Mouse (Mus musculus) limb, embryonic 15.5 days (tissue): ENCODE results near the gene Gm13694. TPM values are rescaled to one million over a fixed set of nuclear protein-coding genes. Genes with fewer than 3 reads are reported as not detected.

Experiments
- polyA plus RNA-seq: library from polyadenylated mRNA; unstranded; fragments of >200 nt; fragmentation: Nextera tagmentation; extraction: Ambion mirVana; gene quantifications from 2 replicates; pipeline ENCODE4 v1.2.1, GENCODE M21; 2015

The Gm13694 gene
- polyA plus RNA-seq, 1 experiment from 2014 or later = not detected

Other genes with a start within 250 kb of the Gm13694 start
- 12.1 and 13.3 TPM in 2 replicates for gene Fam171b, start 166.3 kb upstream of the Gm13694 start, polyA plus RNA-seq
- gene Zswim2, start 37.7 kb upstream of the Gm13694 start, polyA plus RNA-seq = not detected in 2 replicates
- not detected in 2 replicates for gene Gm13698, start 23.2 kb upstream of the Gm13694 start, polyA plus RNA-seq
- not detected in 2 replicates for gene Gm13693, start 17.4 kb upstream of the Gm13694 start, polyA plus RNA-seq
- not detected in 2 replicates for gene Gm13695, start 11.6 kb upstream of the Gm13694 start, polyA plus RNA-seq
- not detected in 2 replicates for gene Gm13696, start 5.8 kb upstream of the Gm13694 start, polyA plus RNA-seq
- gene Gm13697, start 5.8 kb downstream of the Gm13694 start, polyA plus RNA-seq = not detected in 2 replicates
- not detected in 2 replicates for gene Gm13691, start 11.6 kb downstream of the Gm13694 start, polyA plus RNA-seq